Mouse (Mus musculus) ES-E14 (cell line): ENCODE data around the gene Gria4. TPM values are rescaled to one million over a fixed set of nuclear protein-coding genes. Genes with fewer than 3 reads are reported as not detected.
"Not testable (repeated sequence)": the region's sequence is repeated elsewhere in the genome, so short reads cannot be mapped to it uniquely, and the experiment has no call there.

Source experiments
- DNase-seq: peaks from one replicate; pipeline ENCODE4 v3.0.0-alpha.2; 2013; ENCODE audit warnings: low read depth, low spot score
- H3K27ac ChIP-seq: 2 replicates; pipeline ENCODE4 v1.5.1; 2012; ENCODE audit warnings: low read depth, mild to moderate bottlenecking, low read length, moderate library complexity, mixed read lengths; ENCODE audit not compliant: poor library complexity, insufficient read depth, severe bottlenecking
- H3K36me3 ChIP-seq: 2 replicates; pipeline ENCODE4 v1.6.1; 2012; ENCODE audit warnings: mild to moderate bottlenecking, low read length, moderate library complexity, mixed read lengths; ENCODE audit not compliant: control insufficient read depth, poor library complexity, insufficient read depth, severe bottlenecking
- H3K4me1 ChIP-seq, 2 experiments: fragments of 150-350 bp in 1 of 2; sonication (generic) in 1 of 2; 2 replicates each; pipeline ENCODE4 v1.6.1; 2012; ENCODE audit warnings: low read length in 2 of 2, mild to moderate bottlenecking in 1 of 2, mixed read lengths in 1 of 2; ENCODE audit not compliant: control insufficient read depth in 2 of 2, insufficient read depth in 2 of 2, poor library complexity in 1 of 2
- H3K4me3 ChIP-seq, 2 experiments: fragments of 150-350 bp in 1 of 2; sonication (generic) in 1 of 2; 2 replicates each; pipeline ENCODE4 v1.5.1; 2012; ENCODE audit warnings: low read length in 2 of 2, low read depth in 1 of 2, mild to moderate bottlenecking in 1 of 2, mixed read lengths in 1 of 2; ENCODE audit not compliant: insufficient read depth in 1 of 2, poor library complexity in 1 of 2, severe bottlenecking in 1 of 2
- H3K9ac ChIP-seq: 2 replicates; pipeline ENCODE4 v1.6.1; 2012; ENCODE audit warnings: low read depth, mild to moderate bottlenecking, low read length, mixed read lengths; ENCODE audit not compliant: poor library complexity, insufficient read depth, severe bottlenecking
- H3K9me3 ChIP-seq: fragments of 150-350 bp; sonication (generic); 2 replicates; pipeline ENCODE4 v1.6.1; 2012; ENCODE audit warnings: low read depth, mild to moderate bottlenecking, low read length; ENCODE audit not compliant: control insufficient read depth, insufficient read depth
- CHD2 ChIP-seq: IDR thresholded peaks from 2 replicates; pipeline ENCODE4 v1.6.1; 2014; ENCODE audit warnings: mild to moderate bottlenecking, low read depth, low read length, inconsistent platforms
- HCFC1 ChIP-seq: IDR thresholded peaks from 2 replicates; pipeline ENCODE4 v1.6.1; 2012; ENCODE audit warnings: low read length, inconsistent platforms, borderline replicate concordance; ENCODE audit not compliant: insufficient read depth
- MAFK ChIP-seq: IDR thresholded peaks from 2 replicates; pipeline ENCODE4 v1.6.1; 2014; ENCODE audit warnings: mild to moderate bottlenecking, low read depth, low read length, inconsistent platforms; ENCODE audit not compliant: insufficient read depth
- ZC3H11A ChIP-seq: IDR thresholded peaks from 2 replicates; pipeline ENCODE4 v1.6.1; 2012; ENCODE audit warnings: low read depth, mild to moderate bottlenecking, inconsistent platforms, low read length, borderline replicate concordance
- ZNF384 ChIP-seq: IDR thresholded peaks from 2 replicates; pipeline ENCODE4 v1.6.1; 2012; ENCODE audit warnings: low read depth, low read length, inconsistent platforms
- in situ Hi-C, 2 experiments: fragments of 600-800 bp; cut with MboI; formaldehyde crosslinking; loops; one replicate each; pipeline ENCODE4 v1.15.1; 2025; ENCODE audit warnings: low sequenced_read_pairs in 2 of 2, inconsistent platforms in 1 of 2; ENCODE audit not compliant: unreplicated experiment in 2 of 2
- total RNA-seq: library from RNA; depleted of rRNA; stranded (reverse); fragments of 300-350 nt; gene quantifications from 2 replicates; pipeline ENCODE4 v1.2.3, GENCODE M21; 2012

Gria4 gene
- total RNA-seq, 1 experiment, result 1.5 TPM

DNA sequence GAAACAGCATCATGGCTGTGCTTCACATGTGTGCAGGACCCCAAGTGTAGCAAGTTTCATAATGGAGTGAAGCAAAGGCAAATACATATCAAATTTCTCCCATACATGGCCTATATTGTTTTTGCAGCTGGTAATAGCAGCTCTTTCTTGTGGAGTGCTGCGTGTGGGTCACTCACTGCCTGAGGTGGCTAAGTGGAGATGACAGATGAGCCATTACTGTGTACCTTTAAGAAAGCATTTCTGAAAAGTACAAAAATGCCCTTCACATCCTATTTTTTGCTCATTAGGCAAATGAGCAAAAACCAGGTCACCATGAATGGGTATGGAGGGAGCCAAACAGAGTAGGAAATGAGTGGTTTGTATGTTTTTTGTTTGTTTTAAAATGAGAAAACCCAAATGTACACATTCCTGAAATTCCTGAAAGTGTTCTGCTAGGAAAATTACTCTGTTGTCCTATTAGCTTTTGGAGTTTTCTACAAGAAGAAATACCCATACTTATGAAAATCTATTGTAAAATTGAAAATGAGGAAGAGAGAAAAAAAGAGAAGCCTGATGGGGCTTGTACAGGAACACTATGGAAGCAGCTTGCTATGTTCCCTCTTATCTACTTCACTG is 336.5 kb downstream of the Gria4 start:
- no peak for DNase-seq
- Histone ChIP-seq H3K4me1 (no peaks in the 10 kb centered on the region), H3K36me3 (no peaks in the 10 kb centered on the region), H3K9ac (no peak overlapping the region), H3K9me3 (no peaks in the 10 kb centered on the region), H3K27ac (no peak overlapping the region), H3K4me3 (no peak overlapping the region)
- no peak for TF ChIP-seq ZC3H11A
- TF ChIP-seq MAFK, result no peak
- TF ChIP-seq ZNF384, result no peak
- no peak for TF ChIP-seq CHD2
- TF ChIP-seq HCFC1, result no peak
- in situ Hi-C loops, result no loop called here

DNA sequence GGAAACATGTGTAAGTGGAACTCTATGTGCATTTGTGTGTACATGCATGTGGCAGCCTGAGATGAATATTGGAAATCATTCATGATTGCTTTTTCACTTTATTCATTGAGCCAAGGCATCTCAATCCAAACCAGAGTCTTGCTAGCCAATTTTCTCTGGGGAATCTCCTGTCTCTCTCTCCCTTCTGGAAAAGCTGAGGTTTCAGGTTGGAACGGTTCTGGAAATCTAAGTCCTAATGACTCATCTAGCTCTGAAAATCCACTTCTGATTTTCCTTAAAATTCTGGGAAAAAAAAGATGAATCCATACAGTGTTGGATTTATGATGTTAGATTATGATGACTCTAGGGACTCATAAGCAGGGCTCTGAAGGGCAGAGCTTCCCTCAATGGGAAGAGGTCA is 337.8 kb downstream of the Gria4 start:
- no peak overlapping the region for H3K27ac ChIP-seq
- no peak for TF ChIP-seq CHD2
- TF ChIP-seq HCFC1, result no peak
- TF ChIP-seq MAFK, result no peak
- no peak for TF ChIP-seq ZNF384
- TF ChIP-seq ZC3H11A, result no peak
- no peak for DNase-seq
- no peaks in the 10 kb centered on the region for H3K4me1 ChIP-seq
- in situ Hi-C loops, result no loop called here
- no peak overlapping the region for H3K4me3 ChIP-seq
- no peaks in the 10 kb centered on the region for H3K9me3 ChIP-seq
- H3K9ac ChIP-seq, result no peak overlapping the region
- no peaks in the 10 kb centered on the region for H3K36me3 ChIP-seq

DNA sequence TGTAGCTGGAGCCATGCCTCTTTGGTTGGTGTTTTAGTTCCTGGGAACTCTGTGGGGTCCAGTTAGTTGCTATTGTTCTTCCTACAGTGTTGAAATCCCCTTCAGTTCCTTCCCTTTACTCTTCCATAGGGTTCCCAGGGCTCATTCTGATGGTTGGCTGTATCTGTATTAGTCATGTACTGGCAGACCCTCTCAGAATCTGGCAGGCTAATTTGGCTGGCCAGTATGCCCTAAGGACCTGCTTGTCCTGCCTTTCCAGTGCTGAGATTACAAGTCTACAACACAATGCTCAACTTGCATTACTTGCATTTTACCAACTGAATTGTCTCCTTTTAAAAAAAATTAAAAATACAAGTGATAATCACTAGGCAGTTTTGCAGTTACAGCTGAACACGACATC is 338.4 kb downstream of the Gria4 start:
- no peaks in the 10 kb centered on the region for H3K9me3 ChIP-seq
- H3K4me3 ChIP-seq, result no peak overlapping the region
- in situ Hi-C loops, result no loop called here
- no peak for DNase-seq
- no peak for TF ChIP-seq HCFC1
- no peak for TF ChIP-seq ZNF384
- no peak for TF ChIP-seq CHD2
- no peak for TF ChIP-seq MAFK
- TF ChIP-seq ZC3H11A, result no peak
- no peak overlapping the region for H3K9ac ChIP-seq
- H3K27ac ChIP-seq, result no peak overlapping the region
- H3K4me1 ChIP-seq, result no peaks in the 10 kb centered on the region
- no peaks in the 10 kb centered on the region for H3K36me3 ChIP-seq

DNA sequence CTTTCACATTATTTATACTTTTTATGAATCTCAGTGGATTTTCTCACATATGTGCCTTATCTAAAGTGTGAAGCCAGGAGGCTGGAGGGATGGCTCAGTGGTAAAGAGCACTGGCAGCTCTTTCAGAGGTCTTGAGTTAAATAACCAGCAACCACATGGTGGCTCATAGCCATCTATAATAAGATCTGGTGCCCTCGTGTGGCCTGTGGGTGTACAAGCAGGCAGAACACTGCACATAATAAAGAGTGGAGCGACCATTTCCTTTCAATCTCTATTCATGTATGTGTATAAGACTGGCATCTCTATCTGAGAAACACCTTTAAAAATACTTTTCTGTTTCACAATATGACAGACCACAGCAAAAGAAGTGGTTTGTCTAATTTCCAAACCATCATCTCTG is 353.1 kb downstream of the Gria4 start:
- Histone ChIP-seq H3K36me3 (no peaks in the 10 kb centered on the region), H3K4me1 (no peaks in the 10 kb centered on the region), H3K9ac (no peak overlapping the region), H3K9me3 (no peaks in the 10 kb centered on the region), H3K27ac (no peak overlapping the region), H3K4me3 (no peak overlapping the region)
- TF ChIP-seq ZC3H11A (peak; percentile 87), HCFC1 (no peak)
- in situ Hi-C loops, result no loop called here
- peak; percentile 56 for DNase-seq

DNA sequence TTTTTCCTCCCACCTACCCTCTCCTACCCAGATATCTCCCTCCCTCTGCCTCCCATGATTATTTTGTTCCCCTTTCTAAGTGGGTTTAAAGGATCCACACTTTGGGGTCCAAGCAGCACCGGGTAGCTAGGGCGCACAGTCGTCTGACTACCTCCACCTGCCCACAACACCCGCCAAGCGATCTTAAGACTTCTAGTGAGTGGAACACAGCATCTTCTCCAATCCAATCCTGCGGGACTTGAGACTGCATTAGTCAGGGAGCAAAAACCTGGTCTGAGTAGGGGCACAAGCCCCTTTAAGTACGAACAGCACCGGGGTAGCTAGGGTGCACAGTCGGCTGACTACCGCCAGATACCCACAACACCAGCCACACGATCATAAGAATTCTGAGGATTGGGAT is 395.2 kb downstream of the Gria4 start:
- not testable (repeated sequence) for DNase-seq, H3K9me3 ChIP-seq

More for the DNA sequence above, 395.2 kb downstream of the Gria4 start:
- Histone ChIP-seq H3K4me3 (peak overlapping the region; percentile 56 to 61), H3K9ac (peak overlapping the region; percentile 55)
- in situ Hi-C loops, H3K4me1 ChIP-seq, H3K36me3 ChIP-seq, H3K27ac ChIP-seq: not testable (repeated sequence)
